Mouse (Mus musculus) stomach, embryonic 16.5 days (tissue): ENCODE results near the gene Gm11568. TPM values are rescaled to one million over a fixed set of nuclear protein-coding genes. Genes with fewer than 3 reads are reported as not detected.
"Not testable (repeated sequence)": the region's sequence is repeated elsewhere in the genome, so short reads cannot be mapped to it uniquely, and the experiment has no call there.

ENCODE experiments used
- ATAC-seq: fragments of 200-750 bp; cut with Nextera tagmentation; 2 replicates; pipeline ENCODE4 v1.8.0; 2017; ENCODE audit warnings: moderate number of reproducible peaks, moderate TSS enrichment; ENCODE audit not compliant: insufficient read depth, low FRiP score
- H3K27ac ChIP-seq: fragments of 300-500 bp; sonication (generic); 2 replicates; pipeline ENCODE4 v1.5.1; 2014; ENCODE audit warnings: low read length
- H3K27me3 ChIP-seq: fragments of 300-500 bp; sonication (generic); 2 replicates; pipeline ENCODE4 v1.6.1; 2014; ENCODE audit warnings: low read length, control low read depth, mixed read lengths; ENCODE audit not compliant: control insufficient read depth, insufficient read depth
- H3K36me3 ChIP-seq: fragments of 300-500 bp; sonication (generic); 2 replicates; pipeline ENCODE4 v1.6.1; 2014; ENCODE audit warnings: low read length; ENCODE audit not compliant: control insufficient read depth, insufficient read depth
- H3K4me1 ChIP-seq: fragments of 300-500 bp; sonication (generic); 2 replicates; pipeline ENCODE4 v1.6.1; 2014; ENCODE audit warnings: low read length, control low read depth, mixed read lengths; ENCODE audit not compliant: control insufficient read depth, insufficient read depth
- H3K4me2 ChIP-seq: fragments of 300-500 bp; sonication (generic); 2 replicates; pipeline ENCODE4 v1.6.1; 2014; ENCODE audit warnings: low read depth, low read length, mixed read lengths
- H3K4me3 ChIP-seq: fragments of 300-500 bp; sonication (generic); replicated peaks from 2 replicates; pipeline ENCODE4 v1.5.1; 2014; ENCODE audit warnings: mild to moderate bottlenecking, low read length
- H3K9ac ChIP-seq: fragments of 300-500 bp; sonication (generic); 2 replicates; pipeline ENCODE4 v1.6.1; 2014; ENCODE audit warnings: low read length
- H3K9me3 ChIP-seq: fragments of 300-500 bp; sonication (generic); replicated peaks from 2 replicates; pipeline ENCODE4 v1.6.1; 2016; ENCODE audit warnings: low read length, control low read depth; ENCODE audit not compliant: control insufficient read depth
- WGBS: fragments of 180-500 bp; shearing (Covaris S2); extraction: QIAGEN DNeasy Blood & Tissue Kit; methylation state at CpG from one replicate; pipeline ENCODE4 v1.1.7; 2014; 5-methylcytosine and 5-hydroxymethylcytosine counted together
- polyA plus RNA-seq: library from polyadenylated mRNA; unstranded; fragments of >200 nt; fragmentation: Nextera tagmentation; extraction: Ambion mirVana; gene quantifications from 2 replicates; pipeline ENCODE4 v1.2.1, GENCODE M21; 2015

Gene Gm11568
- polyA plus RNA-seq, 1 experiment from 2014 or later, result not detected

- H3K9me3 ChIP-seq, H3K27ac ChIP-seq, H3K27me3 ChIP-seq, H3K9ac ChIP-seq, H3K4me2 ChIP-seq, ATAC-seq, H3K4me1 ChIP-seq, H3K4me3 ChIP-seq, H3K36me3 ChIP-seq: not testable (repeated sequence)
- 68% methylated on average over 1 of the region's 1 CpGs for whole genome bisulfite sequencing
These were observed 6.5 kb downstream of the Gm11568 start, which contains the start of gene Gm11559 for GRCm38 (mm10) chr11:99864176-99864575. Gene Gm11559, plus strand, starts transcription at chr11:99864476.

DNA sequence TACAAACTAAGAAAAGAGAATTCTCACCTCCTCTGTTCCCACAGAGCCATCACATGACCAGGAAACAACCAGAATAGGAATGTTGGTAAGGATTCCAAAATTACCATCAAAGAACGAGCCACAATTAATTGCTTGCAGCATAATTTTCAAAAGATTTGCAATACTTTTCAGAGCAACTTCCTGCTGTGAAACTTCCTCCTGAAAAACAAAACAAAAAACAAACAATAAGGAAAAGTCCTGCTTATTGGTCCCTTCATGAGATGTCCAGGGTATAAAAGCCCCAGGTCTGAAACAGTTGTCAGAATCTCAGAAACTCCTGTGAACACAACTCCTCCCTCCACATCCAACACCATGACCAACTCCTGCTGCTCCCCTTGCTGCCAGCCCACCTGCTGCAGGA is 15.4 kb downstream of the Gm11568 start, which contains the start of gene Krtap9-1:
Krtap9-1 (plus strand) TSS at position 301 of the 400 bp plus-strand sequence.
- 83% methylated on average over 1 of the region's 1 CpGs for WGBS
- not testable (repeated sequence) for ATAC-seq, H3K9me3 ChIP-seq, H3K27ac ChIP-seq, H3K4me2 ChIP-seq, H3K9ac ChIP-seq, H3K36me3 ChIP-seq, H3K4me1 ChIP-seq, H3K27me3 ChIP-seq, H3K4me3 ChIP-seq

DNA sequence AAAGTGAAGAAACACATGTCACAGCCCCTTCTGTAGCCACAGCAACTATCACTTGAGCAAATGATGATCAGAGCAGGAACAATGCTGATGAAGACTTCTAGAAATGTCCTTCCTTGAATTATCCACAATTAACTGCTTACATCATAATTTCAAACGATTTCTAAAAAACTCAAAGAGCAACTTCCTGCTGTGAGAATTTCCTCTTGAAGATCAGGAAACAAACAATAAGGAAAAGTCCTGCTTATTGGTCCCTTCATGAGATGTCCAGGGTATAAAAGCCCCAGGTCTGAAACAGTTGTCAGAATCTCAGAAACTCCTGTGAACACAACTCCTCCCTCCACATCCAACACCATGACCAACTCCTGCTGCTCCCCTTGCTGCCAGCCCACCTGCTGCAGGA is 21.2 kb downstream of the Gm11568 start, which contains the start of gene Gm11567:
Gm11567 (plus strand) TSS at position 301 of the 400 bp plus-strand sequence.
- not testable (repeated sequence) for H3K9me3 ChIP-seq, H3K27ac ChIP-seq, H3K4me1 ChIP-seq, H3K4me2 ChIP-seq, H3K4me3 ChIP-seq, H3K36me3 ChIP-seq, H3K9ac ChIP-seq, H3K27me3 ChIP-seq, ATAC-seq
- WGBS, result 47% methylated on average over 1 of the region's 1 CpGs

GRCm38 (mm10) chr11:99907620-99908019 is 49.9 kb downstream of the Gm11568 start, which contains the start of gene Krtap31-1:
Gene Krtap31-1, plus strand, starts transcription at chr11:99907920.
- Histone ChIP-seq H3K27ac (no peak within 1 kb of the TSS), H3K4me2 (no peak within 1 kb of the TSS), H3K9ac (no peak within 1 kb of the TSS), H3K9me3 (no peaks in the 10 kb centered on the region), H3K27me3 (no peaks in the 10 kb centered on the region), H3K4me3 (no peak within 1 kb of the TSS), H3K36me3 (no peaks in the 10 kb centered on the region), H3K4me1 (no peaks in the 10 kb centered on the region)
- no peak for ATAC-seq
- WGBS, result 79% methylated on average over 2 of the region's 2 CpGs

Other genes with a start within 250 kb of the Gm11568 start
- not detected in 2 replicates for gene Gm11937, start 247.7 kb upstream of the Gm11568 start, polyA plus RNA-seq
- gene Krtap2-4, start 243.1 kb upstream of the Gm11568 start, polyA plus RNA-seq, result not detected in 2 replicates
- gene Gm11562, start 237.5 kb upstream of the Gm11568 start, polyA plus RNA-seq, result not detected in 2 replicates
- not detected in 2 replicates for gene Krtap4-1, start 229.7 kb upstream of the Gm11568 start, polyA plus RNA-seq
- gene Krtap4-2, start 222.8 kb upstream of the Gm11568 start, polyA plus RNA-seq, result not detected in 2 replicates
- not detected in 2 replicates for gene Krtap4-7, start 213.8 kb upstream of the Gm11568 start, polyA plus RNA-seq
- gene Gm11555, start 207.7 kb upstream of the Gm11568 start, polyA plus RNA-seq, result not detected in 2 replicates
- not detected in 2 replicates for gene Gm11563, start 199.0 kb upstream of the Gm11568 start, polyA plus RNA-seq
- gene Krtap4-6, start 192.0 kb upstream of the Gm11568 start, polyA plus RNA-seq, result not detected in 2 replicates
- gene Gm14190, start 167.2 kb upstream of the Gm11568 start, polyA plus RNA-seq, result not detected in 2 replicates
- gene Gm14180, start 123.6 kb upstream of the Gm11568 start, polyA plus RNA-seq, result not detected in 2 replicates
- gene Gm11595, start 85.0 kb upstream of the Gm11568 start, polyA plus RNA-seq, result not detected in 2 replicates
- gene Krtap4-8, start 77.2 kb upstream of the Gm11568 start, polyA plus RNA-seq, result not detected in 2 replicates
- gene Krtap4-9, start 72.7 kb upstream of the Gm11568 start, polyA plus RNA-seq, result not detected in 2 replicates
- gene Gm11596, start 64.5 kb upstream of the Gm11568 start, polyA plus RNA-seq, result not detected in 2 replicates
- gene Gm11569, start 59.0 kb upstream of the Gm11568 start, polyA plus RNA-seq, result not detected in 2 replicates
- gene Gm11554, start 53.5 kb upstream of the Gm11568 start, polyA plus RNA-seq, result not detected in 2 replicates
- gene Krtap4-13, start 48.0 kb upstream of the Gm11568 start, polyA plus RNA-seq, result not detected in 2 replicates
- gene Gm11564, start 42.3 kb upstream of the Gm11568 start, polyA plus RNA-seq, result not detected in 2 replicates
- not detected in 2 replicates for gene 2300003K06Rik, start 19.9 kb upstream of the Gm11568 start, polyA plus RNA-seq
- not detected in 2 replicates for gene Krtap4-16, start 6.3 kb upstream of the Gm11568 start, polyA plus RNA-seq
- gene Gm11559, start 6.6 kb downstream of the Gm11568 start, polyA plus RNA-seq, result not detected in 2 replicates
- not detected in 2 replicates for gene Krtap9-1, start 15.5 kb downstream of the Gm11568 start, polyA plus RNA-seq
- not detected in 2 replicates for gene Gm11567, start 21.3 kb downstream of the Gm11568 start, polyA plus RNA-seq
- not detected in 2 replicates for gene Krtap31-1, start 50.0 kb downstream of the Gm11568 start, polyA plus RNA-seq
- not detected in 2 replicates for gene Gm11565, start 56.8 kb downstream of the Gm11568 start, polyA plus RNA-seq
- not detected in 2 replicates for gene Krtap31-2, start 78.4 kb downstream of the Gm11568 start, polyA plus RNA-seq
- not detected in 2 replicates for gene Krtap9-5, start 90.6 kb downstream of the Gm11568 start, polyA plus RNA-seq
- gene Krtap29-1, start 121.1 kb downstream of the Gm11568 start, polyA plus RNA-seq, result not detected in 2 replicates
- not detected in 2 replicates for gene Krtap16-1, start 128.7 kb downstream of the Gm11568 start, polyA plus RNA-seq
- gene Krtap17-1, start 136.1 kb downstream of the Gm11568 start, polyA plus RNA-seq, result not detected in 2 replicates
- 0.23 and 0.34 TPM in 2 replicates for gene Krt33a, start 158.3 kb downstream of the Gm11568 start, polyA plus RNA-seq
- 0.30 TPM in 1 of 2 replicates, not detected in the other for gene Krt33b, start 172.0 kb downstream of the Gm11568 start, polyA plus RNA-seq
- gene Krt34, start 183.6 kb downstream of the Gm11568 start, polyA plus RNA-seq, result 3.2 and 4.2 TPM in 2 replicates
- gene Krt31, start 192.6 kb downstream of the Gm11568 start, polyA plus RNA-seq, result 0.74 and 0.81 TPM in 2 replicates
- 0.24 and 0.40 TPM in 2 replicates for gene Krt32, start 230.3 kb downstream of the Gm11568 start, polyA plus RNA-seq
- 0.76 and 1.5 TPM in 2 replicates for gene Krt35, start 238.3 kb downstream of the Gm11568 start, polyA plus RNA-seq
- 0.44 and 0.75 TPM in 2 replicates for gene Krt36, start 247.7 kb downstream of the Gm11568 start, polyA plus RNA-seq